Mouse (Mus musculus): ENCODE data around the gene Cpsf6. TPM values are rescaled to one million over a fixed set of nuclear protein-coding genes. Genes with fewer than 3 reads are reported as not detected.
A peak's percentile ranks its signal among the peaks of the same experiment; 100 is the strongest.
"Not testable (repeated sequence)": the region's sequence is repeated elsewhere in the genome, so short reads cannot be mapped to it uniquely, and the experiment has no call there.

The Cpsf6 gene
- polyA plus RNA-seq, 1 experiment from 2014 or later, result 144 TPM

- H3K4me1 ChIP-seq (replicated peaks), result peaks cover 14% of the 10 kb centered on the region
- H3K27ac ChIP-seq (replicated peaks), result no peak overlapping the region
- 0 out of 2 replicates have a peak, but pooled peaks cover 3% of the 10 kb centered on the region for H3K27me3 ChIP-seq
- H3K9me3 ChIP-seq, result no peaks in the 10 kb centered on the region
- H3K36me3 ChIP-seq, result no peaks in the 10 kb centered on the region
- H3K9ac ChIP-seq, result no peak overlapping the region
- no peak for ATAC-seq (ENCODE audit: low read depth)
- no peak overlapping the region for H3K4me2 ChIP-seq
- WGBS, result 80% methylated on average over 3 of the region's 3 CpGs
- H3K4me3 ChIP-seq, result no peak overlapping the region
These were observed 15.1 kb upstream of the Cpsf6 start for GRCm38 (mm10) chr10:117394738-117395550.

- Histone ChIP-seq H3K27ac (replicated peaks) (no peak overlapping the region), H3K36me3 (no peaks in the 10 kb centered on the region), H3K9ac (peak overlapping the region; percentile 53; the same call in 1 of the 2 replicates), H3K4me2 (peak overlapping the region; percentile 56), H3K27me3 (0 out of 2 replicates have a peak, but pooled peaks cover 3% of the 10 kb centered on the region), H3K4me3 (peak overlapping the region; percentile 23), H3K4me1 (replicated peaks) (peaks cover 14% of the 10 kb centered on the region), H3K9me3 (no peaks in the 10 kb centered on the region)
- 61% methylated on average over 11 of the region's 11 CpGs for WGBS
- ATAC-seq (ENCODE audit: low read depth), result no peak
These were observed 14.1 kb upstream of the Cpsf6 start for GRCm38 (mm10) chr10:117393891-117394395.

GRCm38 (mm10) chr10:117393196-117393890 is 13.5 kb upstream of the Cpsf6 start:
- ATAC-seq (ENCODE audit: low read depth), result peak; percentile 62
- 3% methylated on average over 23 of the region's 27 CpGs for WGBS
- no peaks in the 10 kb centered on the region for H3K9me3 ChIP-seq
- no peaks in the 10 kb centered on the region for H3K36me3 ChIP-seq
- H3K4me3 ChIP-seq, result peak overlapping the region; percentile 23
- no peak overlapping the region for H3K27ac ChIP-seq (replicated peaks)
- peaks cover 14% of the 10 kb centered on the region for H3K4me1 ChIP-seq (replicated peaks)
- peak overlapping the region; percentile 53 for H3K9ac ChIP-seq
- 0 out of 2 replicates have a peak, but pooled peaks cover 3% of the 10 kb centered on the region for H3K27me3 ChIP-seq
- peak overlapping the region; percentile 56 for H3K4me2 ChIP-seq

GRCm38 (mm10) chr10:117392832-117393195 is 13.0 kb upstream of the Cpsf6 start:
- Histone ChIP-seq H3K9ac (0 out of 2 replicates have a peak overlapping the region, but pooled peaks have one; percentile 53), H3K27ac (replicated peaks) (no peak overlapping the region), H3K27me3 (0 out of 2 replicates have a peak, but pooled peaks cover 3% of the 10 kb centered on the region), H3K4me1 (replicated peaks) (peaks cover 14% of the 10 kb centered on the region), H3K9me3 (no peaks in the 10 kb centered on the region), H3K4me3 (peak overlapping the region; percentile 23), H3K4me2 (peak overlapping the region; percentile 56), H3K36me3 (no peaks in the 10 kb centered on the region)
- no peak for ATAC-seq (ENCODE audit: low read depth)
- 11% methylated on average over 6 of the region's 6 CpGs for WGBS

GRCm38 (mm10) chr10:117392397-117392796 is 12.6 kb upstream of the Cpsf6 start:
- not testable (repeated sequence) for ATAC-seq (ENCODE audit: low read depth); H3K27ac ChIP-seq (replicated peaks); H3K9me3 ChIP-seq; H3K4me2 ChIP-seq; H3K4me3 ChIP-seq; H3K27me3 ChIP-seq; H3K36me3 ChIP-seq; H3K9ac ChIP-seq
- H3K4me1 ChIP-seq (replicated peaks), result peaks cover 14% of the 10 kb centered on the region
- 88% methylated on average over 1 of the region's 1 CpGs for WGBS

GRCm38 (mm10) chr10:117391801-117392200 is 12.0 kb upstream of the Cpsf6 start:
- Histone ChIP-seq H3K27ac (replicated peaks) (no peak overlapping the region), H3K4me3 (no peak overlapping the region), H3K4me1 (replicated peaks) (peaks cover 14% of the 10 kb centered on the region), H3K27me3 (0 out of 2 replicates have a peak, but pooled peaks cover 3% of the 10 kb centered on the region), H3K4me2 (no peak overlapping the region), H3K9ac (no peak overlapping the region), H3K36me3 (no peaks in the 10 kb centered on the region), H3K9me3 (no peaks in the 10 kb centered on the region)
- WGBS, result 96% methylated on average over 2 of the region's 2 CpGs
- no peak for ATAC-seq (ENCODE audit: low read depth)

GRCm38 (mm10) chr10:117391057-117391456 is 11.2 kb upstream of the Cpsf6 start:
- Histone ChIP-seq H3K27ac (replicated peaks) (no peak overlapping the region), H3K4me2 (no peak overlapping the region), H3K27me3 (0 out of 2 replicates have a peak, but pooled peaks cover 3% of the 10 kb centered on the region), H3K9me3 (no peaks in the 10 kb centered on the region), H3K36me3 (no peaks in the 10 kb centered on the region), H3K4me1 (replicated peaks) (peaks cover 14% of the 10 kb centered on the region), H3K9ac (no peak overlapping the region), H3K4me3 (no peak overlapping the region)
- WGBS, result 9% methylated on average over 5 of the region's 5 CpGs
- no peak for ATAC-seq (ENCODE audit: low read depth)

- 50% methylated on average over 31 of the region's 31 CpGs for WGBS
- ATAC-seq (ENCODE audit: low read depth), result no peak
These were observed 10.4 kb upstream of the Cpsf6 start for GRCm38 (mm10) chr10:117389904-117390875.

GRCm38 (mm10) chr10:117389371-117389740 is 9.5 kb upstream of the Cpsf6 start:
- ATAC-seq (ENCODE audit: low read depth), result no peak
- no peaks in the 10 kb centered on the region for H3K36me3 ChIP-seq
- peaks cover 14% of the 10 kb centered on the region for H3K4me1 ChIP-seq (replicated peaks)
- no peak overlapping the region for H3K4me2 ChIP-seq
- H3K4me3 ChIP-seq, result no peak overlapping the region
- 0 out of 2 replicates have a peak, but pooled peaks cover 3% of the 10 kb centered on the region for H3K27me3 ChIP-seq
- no peak overlapping the region for H3K9ac ChIP-seq
- 82% methylated on average over 1 of the region's 1 CpGs for WGBS
- no peaks in the 10 kb centered on the region for H3K9me3 ChIP-seq
- H3K27ac ChIP-seq (replicated peaks), result no peak overlapping the region

More at GRCm38 (mm10) chr10:117389904-117390875, 10.4 kb upstream of the Cpsf6 start:
- no peak overlapping the region for H3K4me2 ChIP-seq
- H3K9ac ChIP-seq, result no peak overlapping the region
- peaks cover 14% of the 10 kb centered on the region for H3K4me1 ChIP-seq (replicated peaks)
- 0 out of 2 replicates have a peak, but pooled peaks cover 3% of the 10 kb centered on the region for H3K27me3 ChIP-seq
- H3K36me3 ChIP-seq, result no peaks in the 10 kb centered on the region
- no peak overlapping the region for H3K27ac ChIP-seq (replicated peaks)
- H3K9me3 ChIP-seq, result no peaks in the 10 kb centered on the region
- H3K4me3 ChIP-seq, result no peak overlapping the region

GRCm38 (mm10) chr10:117388637-117389370 is 9.0 kb upstream of the Cpsf6 start:
- 54% methylated on average over 2 of the region's 2 CpGs for WGBS
- 0 out of 2 replicates have a peak, but pooled peaks cover 3% of the 10 kb centered on the region for H3K27me3 ChIP-seq
- no peak overlapping the region for H3K9ac ChIP-seq
- no peak overlapping the region for H3K4me2 ChIP-seq
- no peak overlapping the region for H3K4me3 ChIP-seq
- no peaks in the 10 kb centered on the region for H3K36me3 ChIP-seq
- no peak overlapping the region for H3K27ac ChIP-seq (replicated peaks)
- ATAC-seq (ENCODE audit: low read depth), result no peak
- H3K4me1 ChIP-seq (replicated peaks), result peaks cover 12% of the 10 kb centered on the region
- H3K9me3 ChIP-seq, result no peaks in the 10 kb centered on the region
